Mouse (Mus musculus) spleen, adult 12 weeks (tissue): Measurements from ENCODE around the gene Olfr912.

ENCODE experiments used
- DNase-seq: peaks from one replicate; pipeline ENCODE4 v3.0.0; 2022; ENCODE audit warnings: low spot score

The Olfr912 gene

GRCm38 (mm10) chr9:38579878-38580277, at the start of gene Olfr912:
Olfr912 (plus strand) TSS chr9:38580178.
- no peak for DNase-seq

GRCm38 (mm10) chr9:38537549-38537948, 42.4 kb upstream of the Olfr912 start, which contains the start of gene Olfr910:
Olfr910 (plus strand) TSS chr9:38537849.
- DNase-seq = no peak

- DNase-seq = no peak
Measured at GRCm38 (mm10) chr9:38591056-38591455, 11.1 kb downstream of the Olfr912 start.

GRCm38 (mm10) chr9:38592459-38592858, 12.5 kb downstream of the Olfr912 start, which contains the start of gene Olfr913:
Olfr913 (plus strand) TSS chr9:38592759.
- no peak for DNase-seq

GRCm38 (mm10) chr9:38604802-38605201, 24.8 kb downstream of the Olfr912 start, which contains the start of gene Olfr914:
Olfr914 (plus strand) TSS chr9:38605102.
- no peak for DNase-seq

GRCm38 (mm10) chr9:38632406-38632805, 52.4 kb downstream of the Olfr912 start:
- no peak for DNase-seq
